Mouse (Mus musculus): ENCODE results near the gene Cpeb4.

GRCm38 (mm10) chr11:31906499-31906898 is 34.5 kb downstream of the Cpeb4 start:
- TF ChIP-seq CTCF (IDR thresholded peaks at IDR 0.05) (no peak), EP300 (IDR thresholded peaks at IDR 0.05) (no peak)
